Mouse (Mus musculus) kidney, postnatal 0 days (tissue): ENCODE measurements around the gene Igsf6. TPM values are rescaled to one million over a fixed set of nuclear protein-coding genes. Genes with fewer than 3 reads are reported as not detected.

Experiments used
- ATAC-seq: fragments of 200-750 bp; cut with Nextera tagmentation; replicated peaks from 2 replicates; pipeline ENCODE4 v1.8.0; 2017; ENCODE audit warnings: low read depth, moderate number of reproducible peaks, moderate TSS enrichment, moderate library complexity; ENCODE audit not compliant: low FRiP score
- DNase-seq: peaks from one replicate; pipeline ENCODE4 v3.0.0-alpha.2; 2016; ENCODE audit warnings: low spot score
- H3K27ac ChIP-seq: fragments of 300-500 bp; sonication (generic); 2 replicates; pipeline ENCODE4 v1.5.1; 2014; ENCODE audit warnings: mild to moderate bottlenecking
- H3K27me3 ChIP-seq: fragments of 300-500 bp; sonication (generic); 2 replicates; pipeline ENCODE4 v1.6.1; 2014; ENCODE audit warnings: low read length, mixed read lengths; ENCODE audit not compliant: insufficient read depth
- H3K36me3 ChIP-seq: fragments of 300-500 bp; sonication (generic); 2 replicates; pipeline ENCODE4 v1.6.1; 2014; ENCODE audit warnings: low read length, mixed read lengths; ENCODE audit not compliant: insufficient read depth
- H3K4me1 ChIP-seq: fragments of 300-500 bp; sonication (generic); replicated peaks from 2 replicates; pipeline ENCODE4 v1.6.1; 2014; ENCODE audit warnings: antibody characterized with exemption, low read length, mixed read lengths; ENCODE audit not compliant: insufficient read depth
- H3K4me2 ChIP-seq: fragments of 300-500 bp; sonication (generic); 2 replicates; pipeline ENCODE4 v1.6.1; 2014; ENCODE audit warnings: mild to moderate bottlenecking, low read length, moderate library complexity, mixed read lengths
- H3K4me3 ChIP-seq: fragments of 300-500 bp; sonication (generic); replicated peaks from 2 replicates; pipeline ENCODE4 v1.5.1; 2014; ENCODE audit warnings: low read depth, low read length
- H3K9ac ChIP-seq: fragments of 300-500 bp; sonication (generic); 2 replicates; pipeline ENCODE4 v1.6.1; 2014; ENCODE audit warnings: low read depth, low read length
- H3K9me3 ChIP-seq: fragments of 300-500 bp; sonication (generic); replicated peaks from 2 replicates; pipeline ENCODE4 v1.6.1; 2016; ENCODE audit warnings: low read length, inconsistent platforms, mixed read lengths
- CTCF ChIP-seq: IDR thresholded peaks from 2 replicates; pipeline ENCODE4 v1.5.1; 2016; ENCODE audit warnings: antibody characterized with exemption, low read depth, mild to moderate bottlenecking, moderate library complexity
- whole genome bisulfite sequencing: fragments of 180-500 bp; shearing (Covaris S2); extraction: QIAGEN DNeasy Blood & Tissue Kit; methylation state at CpG from one replicate; pipeline ENCODE4 v1.1.7; 2014; 5-methylcytosine and 5-hydroxymethylcytosine counted together
- polyA plus RNA-seq: library from polyadenylated mRNA; unstranded; fragments of >200 nt; fragmentation: Nextera tagmentation; extraction: Ambion mirVana; gene quantifications from 2 replicates; pipeline ENCODE4 v1.2.1, GENCODE M21; 2015

Igsf6 gene
- 1.1 and 1.4 TPM in 2 replicates for polyA plus RNA-seq

GRCm38 (mm10) chr7:121074281-121074680, at the start of gene Igsf6:
Gene Igsf6 (minus strand): TSS chr7:121074572.
- Histone ChIP-seq H3K9ac (no peak within 1 kb of the TSS), H3K36me3 (peaks cover 19% of the 10 kb centered on the region; the same call in 1 of the 2 replicates)

GRCm38 (mm10) chr7:121120143-121120818, 45.9 kb upstream of the Igsf6 start:
- peak; percentile 90 for DNase-seq
- WGBS, result 12% methylated on average over 10 of the region's 10 CpGs
- no peak overlapping the region for H3K4me3 ChIP-seq
- peak; percentile 92 for TF ChIP-seq CTCF
- ATAC-seq, result peak; percentile 63; the same call in 1 of the 2 replicates
- no peak overlapping the region for H3K27ac ChIP-seq
- no peaks in the 10 kb centered on the region for H3K36me3 ChIP-seq
- H3K4me2 ChIP-seq, result no peak overlapping the region
- H3K9me3 ChIP-seq, result no peaks in the 10 kb centered on the region
- no peak overlapping the region for H3K9ac ChIP-seq
- H3K27me3 ChIP-seq, result no peaks in the 10 kb centered on the region
- no peaks in the 10 kb centered on the region for H3K4me1 ChIP-seq

More at GRCm38 (mm10) chr7:121074281-121074680, at the start of gene Igsf6:
- H3K4me3 ChIP-seq, result no peak within 1 kb of the TSS
- 31% methylated on average over 11 of the region's 11 CpGs for WGBS
- DNase-seq (peak; percentile 48), ATAC-seq (no peak)
- H3K27ac ChIP-seq, result peak within 1 kb of the TSS; percentile 37; the same call in 1 of the 2 replicates
- TF ChIP-seq CTCF, result no peak
- H3K4me2 ChIP-seq, result no peak within 1 kb of the TSS
- no peaks in the 10 kb centered on the region for H3K27me3 ChIP-seq
- H3K4me1 ChIP-seq, result no peaks in the 10 kb centered on the region
- H3K9me3 ChIP-seq, result no peaks in the 10 kb centered on the region

DNA sequence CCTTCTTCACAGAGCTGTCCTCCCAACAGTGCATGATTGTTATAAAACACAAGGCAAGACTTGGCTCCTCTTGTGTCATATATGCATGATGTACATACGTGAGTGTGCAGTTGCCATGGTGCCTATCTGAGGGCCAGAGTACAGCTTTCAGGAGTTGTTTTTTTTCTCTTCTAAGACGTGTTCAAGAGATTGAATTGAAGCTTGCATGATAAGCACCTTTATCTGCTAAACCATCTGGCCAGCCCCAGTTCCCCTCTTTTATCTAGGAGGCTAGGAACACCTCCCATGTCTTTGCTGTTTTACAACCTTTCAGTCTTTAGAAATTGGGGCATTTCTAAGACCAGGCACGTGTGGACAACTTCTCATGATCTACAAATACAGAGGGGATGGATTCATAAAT, 37.4 kb upstream of the Igsf6 start:
- DNase-seq (no peak), ATAC-seq (no peak; the same call in 1 of the 2 replicates)
- Histone ChIP-seq H3K27ac (no peak overlapping the region), H3K9me3 (no peaks in the 10 kb centered on the region), H3K9ac (no peak overlapping the region), H3K4me3 (no peak overlapping the region), H3K4me1 (no peaks in the 10 kb centered on the region), H3K27me3 (no peaks in the 10 kb centered on the region), H3K4me2 (no peak overlapping the region), H3K36me3 (no peaks in the 10 kb centered on the region)
- WGBS, result 38% methylated on average over 3 of the region's 3 CpGs
- TF ChIP-seq CTCF, result no peak

DNA sequence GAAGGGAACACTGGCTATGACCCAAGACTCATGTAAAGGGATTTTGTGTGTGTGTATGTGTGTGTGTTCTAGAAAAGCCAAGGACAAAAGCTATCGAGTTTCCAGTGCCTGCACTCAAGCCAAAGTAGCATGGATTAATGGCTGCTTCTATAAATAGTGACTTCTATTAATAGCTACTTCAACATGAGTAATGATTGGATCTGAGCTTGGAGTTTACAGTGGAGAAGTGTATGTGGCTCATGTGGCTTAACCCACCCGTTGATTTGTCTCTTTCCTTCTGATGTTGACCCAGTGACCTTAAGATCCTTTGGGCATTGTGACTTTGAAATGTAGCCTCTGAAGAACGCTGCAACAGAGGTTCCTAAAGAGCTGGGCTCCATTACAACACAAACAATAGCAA, 36.9 kb upstream of the Igsf6 start:
- no peaks in the 10 kb centered on the region for H3K9me3 ChIP-seq
- no peaks in the 10 kb centered on the region for H3K36me3 ChIP-seq
- H3K27me3 ChIP-seq, result no peaks in the 10 kb centered on the region
- no peak overlapping the region for H3K4me3 ChIP-seq
- ATAC-seq (no peak; the same call in 1 of the 2 replicates), DNase-seq (peak; percentile 74)
- WGBS, result 13% methylated on average over 3 of the region's 3 CpGs
- no peak overlapping the region for H3K4me2 ChIP-seq
- H3K9ac ChIP-seq, result no peak overlapping the region
- no peaks in the 10 kb centered on the region for H3K4me1 ChIP-seq
- no peak for TF ChIP-seq CTCF
- H3K27ac ChIP-seq, result no peak overlapping the region

DNA sequence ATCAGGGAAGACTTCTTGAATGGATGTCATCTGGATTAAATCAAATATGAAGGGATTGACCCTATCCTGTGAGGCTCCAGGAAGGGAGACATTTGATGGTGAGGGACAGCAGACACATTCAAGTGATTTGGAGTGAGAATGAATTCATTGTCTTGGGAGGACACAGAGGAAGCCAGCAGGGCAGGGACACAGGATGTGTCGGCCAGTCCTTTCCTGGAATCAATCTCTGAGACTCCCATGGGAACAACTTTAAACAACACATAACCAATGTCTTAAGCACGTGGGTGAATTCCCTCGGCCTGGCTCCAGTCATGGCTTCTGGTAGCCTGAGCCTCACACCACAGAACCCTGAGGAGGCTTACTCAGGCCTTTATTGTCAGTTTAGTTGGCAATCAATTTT, 33.5 kb upstream of the Igsf6 start:
- ATAC-seq (no peak), DNase-seq (no peak)
- no peak overlapping the region for H3K27ac ChIP-seq
- H3K36me3 ChIP-seq, result no peaks in the 10 kb centered on the region
- H3K4me2 ChIP-seq, result no peak overlapping the region
- H3K9me3 ChIP-seq, result no peaks in the 10 kb centered on the region
- no peak overlapping the region for H3K4me3 ChIP-seq
- H3K9ac ChIP-seq, result no peak overlapping the region
- no peak for TF ChIP-seq CTCF
- H3K4me1 ChIP-seq, result no peaks in the 10 kb centered on the region
- WGBS, result 44% methylated on average over 3 of the region's 3 CpGs
- no peaks in the 10 kb centered on the region for H3K27me3 ChIP-seq

- ATAC-seq, result no peak
- H3K27ac ChIP-seq, result no peak overlapping the region
- WGBS, result 76% methylated on average over 10 of the region's 10 CpGs
- no peaks in the 10 kb centered on the region for H3K36me3 ChIP-seq
- H3K9ac ChIP-seq, result no peak overlapping the region
- no peaks in the 10 kb centered on the region for H3K4me1 ChIP-seq
- H3K4me2 ChIP-seq, result no peak overlapping the region
- TF ChIP-seq CTCF, result no peak
- no peaks in the 10 kb centered on the region for H3K9me3 ChIP-seq
- DNase-seq, result no peak
- H3K4me3 ChIP-seq, result no peak overlapping the region
- no peaks in the 10 kb centered on the region for H3K27me3 ChIP-seq
These were observed 24.4 kb upstream of the Igsf6 start for GRCm38 (mm10) chr7:121098614-121099389.
